Mouse (Mus musculus) Patski (cell line): ENCODE measurements at regions not wholly inside any gene's neighbourhood (a gene's known extent, or its start where the extent isn't known, plus 50 kb on each side); places are given as distances from the start of the nearest gene placed in this dataset.
A peak's percentile ranks its signal among the peaks of the same experiment; 100 is the strongest.

Source experiments
- ATAC-seq: fragments of 100-300 bp; one replicate; pipeline ENCODE4 v1.8.0; 2021
- CTCF ChIA-PET: fragments of 350-600 bp; sonication (Branson Sonifier 250); formaldehyde crosslinking; loops from one replicate; lab custom pipeline; 2022; ENCODE audit warnings: inconsistent platforms; lab: Charles Lee
- POLR2A ChIA-PET: fragments of 350-600 bp; sonication (Branson Sonifier 250); formaldehyde crosslinking; loops from one replicate; lab custom pipeline; 2022; ENCODE audit warnings: antibody characterized with exemption, inconsistent platforms; lab: Charles Lee
- DNase-seq: peaks from one replicate; pipeline ENCODE4 v3.0.0-alpha.2; 2011; ENCODE audit warnings: low read depth, low spot score
- H3K27me3 ChIP-seq: fragments of 371-371 bp; one replicate; pipeline ENCODE4 v1.5.1; 2021
- CTCF ChIP-seq: fragments of 100-300 bp; IDR thresholded peaks from one replicate; pipeline ENCODE4 v1.5.1; 2021
- in situ Hi-C: fragments of 300-500 bp; cut with MboI; formaldehyde crosslinking; loops from 3 replicates; pipeline ENCODE4 v1.11.1; 2018; ENCODE audit warnings: low pct_unique_long_range_greater_than_20kb, mixed read lengths

DNA sequence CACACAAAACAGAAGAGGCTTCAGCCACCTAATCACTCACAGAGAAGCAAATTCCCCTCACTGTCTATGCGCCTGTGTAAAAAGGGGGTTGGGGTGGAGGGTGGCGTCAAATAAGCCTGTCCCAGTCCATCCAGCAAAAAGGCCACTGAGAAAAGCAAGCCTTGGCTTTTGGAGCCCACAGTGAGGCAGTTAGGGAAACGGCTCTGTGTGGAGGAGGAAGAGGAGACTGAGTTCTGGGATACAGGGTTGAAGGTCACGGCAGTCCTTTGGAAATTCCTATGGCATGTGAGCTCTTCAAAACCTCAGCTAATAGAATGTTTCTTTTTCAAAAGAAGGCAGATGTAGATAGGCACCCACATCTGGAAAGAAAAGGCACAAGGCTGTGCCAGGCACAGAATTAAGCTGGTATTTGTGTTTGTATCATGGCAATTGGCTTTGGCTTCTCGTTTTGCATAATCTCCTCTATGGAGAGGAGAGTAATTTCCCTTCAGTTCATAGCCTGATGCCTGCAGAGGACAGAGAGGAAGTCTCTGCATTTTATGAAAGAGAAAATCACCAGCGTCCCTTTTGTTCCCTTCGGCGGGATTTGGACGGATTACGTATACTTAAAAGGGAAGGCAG is 319.3 kb downstream of the Sorl1 start:
- ChIA-PET POLR2A (interaction anchor here (1.1 kb wide), 1 partner anchor 223 kb away, joined by 4 read pairs; no protein-coding TSS in a partner anchor), CTCF (interaction anchor here (0.9 to 1.3 kb wide), 3 partner anchors 19 to 217 kb away, joined by 3 read pairs; no protein-coding TSS in a partner anchor)
- DNase-seq: no peak
- TF ChIP-seq CTCF: no peak
- no peaks in the 10 kb centered on the region for H3K27me3 ChIP-seq
- in situ Hi-C loops: loop anchor here (5.0 to 10.0 kb wide), 3 partner anchors 142 to 320 kb away; no protein-coding TSS in a partner anchor
- ATAC-seq: no peak

DNA sequence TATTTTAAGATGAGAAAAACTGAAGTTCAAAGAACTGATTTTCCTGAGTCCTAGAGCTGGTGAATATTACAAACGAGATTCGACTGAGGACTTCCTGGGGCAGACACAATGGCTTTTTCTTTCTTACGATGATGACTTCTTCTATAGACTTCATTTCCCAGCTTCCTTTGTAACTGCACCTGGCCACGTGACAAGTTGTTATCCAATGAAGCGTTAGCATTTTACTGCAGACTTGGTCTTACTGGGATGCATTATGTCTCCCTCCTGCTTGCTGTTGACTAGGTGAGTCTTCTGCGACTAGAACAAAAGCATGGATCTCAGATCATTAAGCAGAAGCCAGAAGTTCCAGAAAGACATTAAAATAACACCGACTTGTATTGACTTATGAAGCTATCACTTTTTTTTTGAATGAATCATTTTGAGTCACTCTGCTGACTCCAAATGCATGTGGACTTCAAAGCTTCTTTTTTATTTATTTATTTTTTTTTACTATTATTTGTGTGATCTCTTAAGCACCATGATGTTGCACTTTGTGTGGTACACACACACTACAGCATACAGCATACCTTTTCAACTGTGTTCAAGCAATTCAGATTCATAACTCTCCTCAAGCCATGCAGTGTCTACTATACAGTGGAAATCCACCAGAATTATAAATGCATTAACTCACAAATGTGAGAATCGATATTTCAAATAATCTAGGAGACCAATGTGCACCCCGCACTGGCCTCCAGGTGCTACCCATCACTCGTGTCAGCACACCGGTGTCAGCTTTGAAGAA is 320.2 kb downstream of the Sorl1 start:
- CTCF ChIA-PET: interaction anchor here (1.1 to 2.1 kb wide), 2 partner anchors 62 to 223 kb away, joined by 3 to 5 read pairs; no protein-coding TSS in a partner anchor
- POLR2A ChIA-PET: no interaction called here

DNA sequence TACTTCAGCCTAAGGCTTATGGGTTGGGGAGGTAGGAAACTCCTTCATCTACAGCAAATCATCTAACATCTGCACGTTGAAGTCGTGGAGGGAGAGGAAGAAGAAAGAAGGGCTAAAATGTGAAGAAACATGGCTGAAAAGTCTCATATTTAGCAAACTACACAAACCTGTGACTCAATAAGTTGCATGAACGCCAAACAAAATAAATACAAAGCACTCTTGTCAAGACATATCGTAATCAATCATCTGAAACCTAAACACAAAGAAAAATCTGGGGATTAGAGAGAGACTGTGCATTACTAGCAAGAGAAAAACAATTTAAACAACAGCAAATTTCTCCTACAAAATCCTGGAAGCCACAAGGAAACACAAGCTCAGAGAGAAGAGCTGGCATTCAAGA is 322.7 kb downstream of the Sorl1 start:
- POLR2A ChIA-PET: interaction anchor here (0.6 kb wide), 1 partner anchor 37 kb away, joined by 3 read pairs; no protein-coding TSS in a partner anchor
- CTCF ChIA-PET: no interaction called here
- DNase-seq (no peak), ATAC-seq (no peak)
- in situ Hi-C loops: loop anchor here (10.0 kb wide), 2 partner anchors 217 to 317 kb away; no protein-coding TSS in a partner anchor
- no peaks in the 10 kb centered on the region for H3K27me3 ChIP-seq
- TF ChIP-seq CTCF: no peak

More for the DNA sequence above, 320.2 kb downstream of the Sorl1 start:
- no peaks in the 10 kb centered on the region for H3K27me3 ChIP-seq
- DNase-seq (no peak), ATAC-seq (no peak)
- in situ Hi-C loops: loop anchor here (10.0 kb wide), 2 partner anchors 219 to 319 kb away; no protein-coding TSS in a partner anchor
- no peak for TF ChIP-seq CTCF

DNA sequence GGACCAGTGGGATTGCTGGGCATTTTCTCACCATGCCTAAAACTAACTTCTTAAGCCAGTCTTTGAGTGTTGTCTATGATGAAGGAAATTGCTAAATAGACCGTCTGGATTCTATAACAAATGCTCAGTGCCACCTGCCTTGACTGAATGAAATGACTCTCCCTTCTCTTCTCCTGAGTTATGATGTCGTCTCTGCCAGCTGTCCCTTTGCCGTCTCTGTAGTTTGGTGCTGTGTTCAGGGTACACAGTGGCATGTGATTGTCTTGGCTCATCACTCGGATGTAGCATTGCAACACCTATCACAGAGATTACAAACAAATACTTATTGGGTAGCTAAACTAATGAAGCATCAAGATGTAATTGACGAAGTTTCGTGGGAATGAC is 331.3 kb downstream of the Sorl1 start:
- ChIA-PET POLR2A (interaction anchor here (0.7 kb wide), 2 partner anchors 318 to 345 kb away, joined by 3 read pairs; no protein-coding TSS in a partner anchor), CTCF (no interaction called here)
- no peak for DNase-seq
- in situ Hi-C loops: no loop called here
- no peaks in the 10 kb centered on the region for H3K27me3 ChIP-seq
- no peak for TF ChIP-seq CTCF
- ATAC-seq: no peak

DNA sequence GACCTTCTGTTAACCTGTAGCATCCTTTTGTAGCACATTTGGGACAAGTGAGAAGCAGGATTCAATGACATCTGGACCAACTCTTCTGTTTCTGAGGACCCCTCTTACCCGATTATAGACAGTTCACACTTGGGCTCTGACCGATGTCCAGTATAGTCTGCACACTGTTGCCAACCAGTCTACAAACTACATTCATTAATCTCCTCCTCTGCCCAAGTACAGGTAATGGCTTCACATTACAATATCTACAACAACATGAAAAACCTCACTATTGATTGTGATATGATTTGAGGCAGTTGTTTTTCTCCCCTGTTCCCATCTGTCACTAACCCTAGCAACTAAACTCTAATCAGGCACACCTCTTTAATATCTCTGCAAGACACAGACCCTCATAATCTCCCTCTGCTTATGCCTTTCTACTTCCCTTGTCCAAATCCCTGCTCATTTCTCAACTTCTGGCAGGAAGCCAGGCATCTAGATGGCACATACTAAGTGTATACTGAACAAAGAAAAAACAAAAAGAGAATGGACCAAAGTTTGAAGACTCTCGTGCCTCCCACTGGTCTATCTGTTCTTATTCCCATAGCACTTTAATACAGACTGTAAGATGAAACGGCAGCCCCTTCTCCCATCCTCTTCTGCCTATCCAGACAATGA is 331.8 kb downstream of the Sorl1 start:
- no peak for TF ChIP-seq CTCF
- POLR2A ChIA-PET: no interaction called here
- DNase-seq (no peak), ATAC-seq (no peak)
- CTCF ChIA-PET: no interaction called here
- in situ Hi-C loops: no loop called here
- no peaks in the 10 kb centered on the region for H3K27me3 ChIP-seq

DNA sequence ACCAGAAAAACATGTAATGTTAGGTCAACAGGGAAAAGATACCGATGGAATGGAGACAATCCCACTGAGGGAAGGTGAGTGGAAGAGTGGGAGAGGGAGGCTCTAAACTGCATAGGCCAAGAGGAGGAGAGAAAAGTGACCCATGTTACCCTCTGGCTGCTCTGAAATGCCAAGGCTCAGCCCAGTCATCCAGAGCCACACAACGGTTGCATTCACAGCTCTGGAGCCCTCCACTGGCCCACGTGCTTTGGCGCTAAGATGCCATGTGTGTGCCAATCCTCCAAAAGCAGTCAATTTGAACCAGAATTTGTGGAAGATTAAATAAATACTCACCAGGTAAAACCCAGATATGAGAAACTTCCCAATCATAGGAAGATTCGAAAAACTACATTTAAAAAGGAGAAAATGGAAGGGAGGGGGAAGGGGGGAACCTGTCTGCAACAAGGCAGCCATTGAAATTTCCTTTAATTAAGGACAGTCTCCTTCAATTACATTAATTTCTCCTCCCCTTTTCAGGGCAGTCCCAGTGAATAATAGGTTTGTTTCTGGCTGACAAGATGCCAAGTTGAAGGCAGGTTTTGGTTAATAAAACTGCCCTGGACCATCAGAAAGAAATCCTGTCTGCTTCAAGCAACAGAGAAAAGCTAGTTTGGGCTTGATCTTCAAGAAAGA is 332.5 kb downstream of the Sorl1 start:
- no peak for TF ChIP-seq CTCF
- ATAC-seq: no peak
- H3K27me3 ChIP-seq: no peaks in the 10 kb centered on the region
- DNase-seq: no peak
- ChIA-PET POLR2A (no interaction called here), CTCF (no interaction called here)
- in situ Hi-C loops: no loop called here

DNA sequence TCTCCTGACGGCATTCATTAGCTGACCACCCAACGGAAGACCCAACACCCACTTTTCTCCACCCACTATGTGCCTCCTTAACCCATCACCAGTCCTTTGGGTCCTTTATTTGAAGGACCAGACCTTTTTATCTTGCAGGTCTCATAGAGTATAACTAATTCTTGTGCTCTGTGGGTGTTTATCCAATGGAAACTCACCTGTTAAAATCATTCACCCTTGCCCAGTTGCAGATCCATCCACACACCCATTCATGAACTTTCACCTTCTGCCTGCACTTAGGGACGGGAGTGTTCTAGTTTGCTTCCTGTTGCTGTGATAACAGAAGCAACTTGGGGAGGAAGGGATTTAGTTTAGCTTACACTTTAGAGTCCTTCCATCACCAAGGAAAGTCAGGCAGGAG is 339.0 kb downstream of the Sorl1 start:
- ChIA-PET POLR2A (no interaction called here), CTCF (no interaction called here)
- no peak for DNase-seq
- ATAC-seq: no peak
- in situ Hi-C loops: no loop called here
- no peak for TF ChIP-seq CTCF
- H3K27me3 ChIP-seq: no peaks in the 10 kb centered on the region

DNA sequence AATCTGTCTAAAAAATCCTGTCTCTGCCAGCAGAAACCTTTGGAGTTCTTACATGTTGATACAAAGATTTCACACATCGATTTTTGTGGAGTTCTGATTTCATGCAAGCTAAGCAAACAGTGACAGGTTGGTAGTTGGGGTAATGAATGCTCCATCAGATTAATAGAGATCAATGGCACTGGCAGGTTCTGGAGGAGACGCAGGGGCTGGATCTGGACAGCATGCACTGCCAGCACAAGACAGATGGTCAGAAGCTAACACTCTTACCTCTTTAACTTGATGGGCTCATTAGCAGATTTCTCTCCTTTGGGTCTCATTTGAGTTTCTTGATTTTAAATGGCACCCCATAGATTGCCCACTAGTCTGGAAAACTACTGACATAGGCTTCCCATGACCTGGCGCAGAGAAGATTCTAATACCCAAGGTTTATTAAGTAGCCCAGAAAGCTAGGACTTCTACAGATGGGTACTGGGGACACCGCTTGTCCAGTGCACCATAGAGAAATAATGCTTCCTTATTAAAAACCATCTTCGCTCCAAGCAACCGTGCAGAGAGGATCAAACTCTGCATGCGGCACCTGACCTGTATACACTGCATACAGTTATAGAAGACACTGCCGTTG is 351.7 kb downstream of the Sorl1 start:
- ChIA-PET CTCF (no interaction called here), POLR2A (no interaction called here)
- TF ChIP-seq CTCF: no peak
- no peaks in the 10 kb centered on the region for H3K27me3 ChIP-seq
- in situ Hi-C loops: no loop called here
- ATAC-seq (no peak), DNase-seq (no peak)

DNA sequence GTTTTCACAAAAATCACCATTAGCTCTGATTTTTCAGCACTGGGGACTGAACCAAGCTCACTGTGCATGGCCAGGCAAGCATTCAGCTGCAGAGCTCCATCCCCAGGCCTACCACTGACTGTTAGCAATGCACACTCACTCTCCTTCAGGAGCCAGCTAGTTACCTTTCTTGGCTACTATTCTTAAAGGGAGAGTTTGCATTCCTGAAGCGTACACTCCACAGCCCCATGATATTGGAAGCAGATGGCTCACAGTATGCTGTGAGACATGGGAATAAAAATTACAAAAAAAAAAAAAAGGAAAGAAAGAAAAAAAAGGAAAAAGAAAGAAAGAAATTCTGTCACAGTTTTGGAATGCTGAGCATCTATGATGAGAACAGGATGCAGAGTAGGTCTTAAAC is 352.8 kb downstream of the Sorl1 start:
- in situ Hi-C loops: no loop called here
- no peak for ATAC-seq
- no peaks in the 10 kb centered on the region for H3K27me3 ChIP-seq
- no peak for DNase-seq
- no peak for TF ChIP-seq CTCF
- ChIA-PET CTCF (no interaction called here), POLR2A (no interaction called here)

DNA sequence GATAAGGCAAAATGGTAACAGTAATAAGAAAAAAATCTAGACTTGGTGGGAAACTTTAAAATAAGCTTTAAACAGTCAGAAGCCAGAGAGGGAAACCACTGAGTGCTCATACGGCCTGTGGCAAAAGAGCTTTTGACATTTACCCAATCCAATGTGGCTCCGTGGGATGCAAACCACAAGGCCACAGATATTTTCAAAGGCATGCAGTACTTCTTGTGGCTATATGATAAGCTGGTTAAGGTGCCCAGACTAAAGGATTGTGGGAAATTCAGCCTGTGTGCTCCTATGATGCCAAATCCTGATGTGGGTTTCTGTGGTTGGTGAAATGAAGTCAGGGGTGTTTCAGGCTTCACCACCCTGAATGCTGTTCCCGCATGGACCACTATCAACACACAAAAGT is 355.8 kb downstream of the Sorl1 start:
- POLR2A ChIA-PET: no interaction called here
- CTCF ChIA-PET: no interaction called here
- no peaks in the 10 kb centered on the region for H3K27me3 ChIP-seq
- ATAC-seq: no peak
- peak; percentile 4 for DNase-seq
- in situ Hi-C loops: no loop called here
- no peak for TF ChIP-seq CTCF
